Mouse (Mus musculus) spleen, adult 2 months (tissue): Measurements from ENCODE around the gene Crebrf.

Experiments used
- CTCF ChIP-seq: fragments of 200-500 bp; IDR thresholded peaks from 2 replicates; pipeline ENCODE4 v1.5.1; 2011; ENCODE audit warnings: mild to moderate bottlenecking, inconsistent platforms; ENCODE audit not compliant: insufficient read depth, insufficient read length, insufficient replicate concordance; ENCODE audit errors: extremely low read depth
- POLR2A ChIP-seq: fragments of 200-500 bp; IDR thresholded peaks from 2 replicates; pipeline ENCODE4 v1.6.1; 2011; ENCODE audit warnings: low read depth, low read length, inconsistent platforms

- TF ChIP-seq POLR2A (no peak), CTCF (no peak)
Observed at GRCm38 (mm10) chr17:26780750-26781571, 65.5 kb downstream of the Crebrf start, which contains the start of gene Bnip1.
